Mouse (Mus musculus): ENCODE measurements around the gene Otor. TPM values are rescaled to one million over a fixed set of nuclear protein-coding genes. Genes with fewer than 3 reads are reported as not detected.

Otor gene
- not detected for polyA plus RNA-seq (2015; fragmentation: Illumina TruSeq; extraction: RNeasy Lipid Tissue Mini Kit (QIAGEN cat#74804); ENCODE audit: low read depth, low replicate concordance)

GRCm38 (mm10) chr2:143078198-143078851 is at the start of gene Otor:
TSS of gene Otor (plus strand) at chr2:143078473.

GRCm38 (mm10) chr2:143062812-143063792 is 15.2 kb upstream of the Otor start, which contains the start of gene Snrpb2:
TSS of gene Snrpb2 (plus strand) at chr2:143063039.

Other genes starting within 250 kb of the Otor start
- 6.4 TPM for gene Kif16b, start 176.9 kb upstream of the Otor start, polyA plus RNA-seq (2015; fragmentation: Illumina TruSeq; extraction: RNeasy Lipid Tissue Mini Kit (QIAGEN cat#74804); ENCODE audit: low read depth, low replicate concordance)
- 49.9 TPM for gene Snrpb2, start 15.4 kb upstream of the Otor start, polyA plus RNA-seq (2015; fragmentation: Illumina TruSeq; extraction: RNeasy Lipid Tissue Mini Kit (QIAGEN cat#74804); ENCODE audit: low read depth, low replicate concordance)